Mouse (Mus musculus) heart, adult 9 months (tissue): ENCODE measurements around the gene Fus.
"Not testable (repeated sequence)": the region's sequence is repeated elsewhere in the genome, so short reads cannot be mapped to it uniquely, and the experiment has no call there.

Experiments
- DNase-seq, 2 experiments: peaks; one replicate each; pipeline ENCODE4 v3.0.0; 2022; ENCODE audit warnings: low spot score in 2 of 2

The Fus gene

GRCm38 (mm10) chr7:127967004-127967921 is at the start of gene Fus:
TSS of gene Fus (plus strand) at chr7:127967457.
- peak; percentile 95 to 96 for DNase-seq

- DNase-seq, result no peak
These were observed 49.1 kb upstream of the Fus start for GRCm38 (mm10) chr7:127918203-127918602.

- no peak for DNase-seq
These were observed 48.0 kb upstream of the Fus start for GRCm38 (mm10) chr7:127919290-127919689.

- DNase-seq, result no peak
These were observed 45.7 kb upstream of the Fus start for GRCm38 (mm10) chr7:127921516-127921915.

- DNase-seq, result no peak
These were observed 44.6 kb upstream of the Fus start for GRCm38 (mm10) chr7:127922451-127923275.

- no peak for DNase-seq
These were observed 43.5 kb upstream of the Fus start for GRCm38 (mm10) chr7:127923714-127924113.

GRCm38 (mm10) chr7:127925252-127925651 is 42.0 kb upstream of the Fus start:
- DNase-seq, result no peak

- DNase-seq, result no peak
These were observed 41.2 kb upstream of the Fus start for GRCm38 (mm10) chr7:127926066-127926465.

- DNase-seq, result no peak
These were observed 40.4 kb upstream of the Fus start for GRCm38 (mm10) chr7:127926846-127927245.

- DNase-seq, result no peak
These were observed 39.5 kb upstream of the Fus start for GRCm38 (mm10) chr7:127927726-127928125.

- DNase-seq, result no peak
These were observed 38.7 kb upstream of the Fus start for GRCm38 (mm10) chr7:127928596-127928995.

GRCm38 (mm10) chr7:127929923-127930322 is 37.3 kb upstream of the Fus start, which contains the start of gene Prss8:
TSS of gene Prss8 (minus strand) at chr7:127930104.
- DNase-seq, result no peak

- DNase-seq, result no peak
These were observed 36.6 kb upstream of the Fus start for GRCm38 (mm10) chr7:127930636-127931035.

GRCm38 (mm10) chr7:127931351-127932135 is 35.7 kb upstream of the Fus start:
- DNase-seq, result no peak

GRCm38 (mm10) chr7:127932273-127933031 is 34.8 kb upstream of the Fus start:
- DNase-seq, result no peak

GRCm38 (mm10) chr7:127934075-127934474 is 33.2 kb upstream of the Fus start:
- no peak for DNase-seq

- DNase-seq, result peak; percentile 96 to 97
These were observed 32.1 kb upstream of the Fus start for GRCm38 (mm10) chr7:127935028-127935722.

GRCm38 (mm10) chr7:127935748-127936159 is 31.5 kb upstream of the Fus start:
- no peak for DNase-seq

- DNase-seq, result no peak
These were observed 30.9 kb upstream of the Fus start for GRCm38 (mm10) chr7:127936216-127936884.

- DNase-seq, result not testable (repeated sequence)
These were observed 25.2 kb upstream of the Fus start for GRCm38 (mm10) chr7:127942097-127942496.
